Mouse (Mus musculus) hematopoietic stem cell, adult 5-6 weeks (primary cell): Measurements from ENCODE around the gene Myo18b. TPM values are rescaled to one million over a fixed set of nuclear protein-coding genes. Genes with fewer than 3 reads are reported as not detected.

Source experiments
- ATAC-seq, 2 experiments: fragments of 125-278 bp in 1 of 2; replicated peaks in 1 of 2; 2 replicates each; pipeline ENCODE4 v1.8.0; 2016 to 2017; ENCODE audit warnings: inconsistent platforms in 2 of 2, mild to moderate bottlenecking in 2 of 2, moderate number of reproducible peaks in 2 of 2, low read depth in 1 of 2, moderate TSS enrichment in 1 of 2; ENCODE audit not compliant: low FRiP score in 2 of 2, poor library complexity in 2 of 2, severe bottlenecking in 2 of 2, insufficient read depth in 1 of 2, low TSS enrichment in 1 of 2
- total RNA-seq: library from RNA; stranded (forward); fragments of 172-1452, 232-1000 nt; gene quantifications from 2 replicates; pipeline ENCODE4 v1.2.3, GENCODE M21; 2017

Gene Myo18b
- 0.88 TPM in 1 of 2 replicates, not detected in the other for total RNA-seq

GRCm38 (mm10) chr5:112895674-112896654 is at the start of gene Myo18b:
Gene Myo18b, minus strand, starts transcription at chr5:112896362.
- ATAC-seq, result no peak

GRCm38 (mm10) chr5:112945925-112946324 is 49.8 kb upstream of the Myo18b start:
- no peak for ATAC-seq

GRCm38 (mm10) chr5:112942244-112942643 is 46.1 kb upstream of the Myo18b start:
- no peak for ATAC-seq

GRCm38 (mm10) chr5:112941001-112941400 is 44.8 kb upstream of the Myo18b start:
- no peak for ATAC-seq

GRCm38 (mm10) chr5:112936632-112937031 is 40.5 kb upstream of the Myo18b start:
- no peak for ATAC-seq

GRCm38 (mm10) chr5:112935436-112935835 is 39.3 kb upstream of the Myo18b start:
- no peak for ATAC-seq

GRCm38 (mm10) chr5:112932878-112933567 is 36.9 kb upstream of the Myo18b start:
- ATAC-seq, result no peak

- no peak for ATAC-seq
Observed at GRCm38 (mm10) chr5:112931901-112932300, 35.7 kb upstream of the Myo18b start.

- ATAC-seq, result no peak
Observed at GRCm38 (mm10) chr5:112928201-112928881, 32.2 kb upstream of the Myo18b start.

GRCm38 (mm10) chr5:112925422-112925821 is 29.3 kb upstream of the Myo18b start:
- ATAC-seq, result no peak

GRCm38 (mm10) chr5:112924806-112925205 is 28.6 kb upstream of the Myo18b start:
- ATAC-seq, result no peak

- ATAC-seq, result no peak
Observed at GRCm38 (mm10) chr5:112923841-112924240, 27.7 kb upstream of the Myo18b start.

GRCm38 (mm10) chr5:112921914-112922313 is 25.8 kb upstream of the Myo18b start:
- ATAC-seq, result no peak

- ATAC-seq, result no peak
Observed at GRCm38 (mm10) chr5:112910381-112910780, 14.2 kb upstream of the Myo18b start.

GRCm38 (mm10) chr5:112908169-112908614 is 12.0 kb upstream of the Myo18b start:
- no peak for ATAC-seq

- no peak for ATAC-seq
Observed at GRCm38 (mm10) chr5:112907504-112907903, 11.3 kb upstream of the Myo18b start.

GRCm38 (mm10) chr5:112893462-112894060 is 2.6 kb downstream of the Myo18b start:
- no peak for ATAC-seq
